Mouse (Mus musculus) ZHBTc4 (cell line): ENCODE data around the gene Msi2.

ENCODE experiments used
- DNase-seq: peaks from one replicate; pipeline ENCODE4 v3.0.0-alpha.2; 2011; ENCODE audit warnings: low read depth, low spot score

Msi2 gene

DNA sequence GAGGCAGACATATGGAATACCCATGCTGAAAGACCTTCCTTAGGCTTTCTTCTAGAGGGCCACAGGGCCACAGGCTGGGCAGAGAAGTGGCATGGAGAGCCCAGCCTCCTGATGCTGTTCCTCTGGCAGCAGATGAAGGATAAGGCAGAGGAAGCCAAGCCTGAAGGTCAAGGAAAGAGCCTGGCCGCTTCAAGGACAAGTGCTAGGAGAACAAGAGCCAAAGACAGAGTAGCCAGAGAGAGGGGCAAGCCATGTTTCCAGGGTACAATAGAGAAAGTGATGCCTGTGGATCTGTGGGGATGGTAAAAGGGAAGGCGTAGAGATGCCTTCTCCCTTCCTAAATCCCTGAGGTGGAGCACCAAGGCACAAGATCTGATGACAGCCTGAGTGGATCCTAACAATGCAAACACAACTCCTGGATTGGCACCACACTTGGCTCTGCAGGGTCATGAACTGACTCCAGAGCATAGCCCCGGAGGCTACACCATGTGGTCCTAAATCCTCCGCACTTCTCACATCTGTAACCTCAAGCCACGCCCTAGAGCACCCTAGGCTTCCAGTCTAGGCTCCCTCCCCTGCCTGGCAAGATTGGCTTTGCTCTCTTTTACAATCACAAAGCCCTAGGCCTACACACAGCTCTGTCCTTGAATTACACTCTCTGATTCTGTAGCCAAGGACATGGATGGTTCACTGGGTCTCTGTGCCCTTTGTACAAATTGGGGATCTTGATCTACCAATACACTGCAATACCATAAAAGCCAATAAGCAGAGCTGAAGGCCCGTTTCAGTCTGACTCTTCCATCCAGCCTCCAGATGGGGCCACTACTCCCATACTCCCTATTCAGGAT, 202.4 kb downstream of the Msi2 start:
- peak; percentile 43 for DNase-seq

GRCm38 (mm10) chr11:88515267-88515666, 203.0 kb downstream of the Msi2 start:
- DNase-seq: no peak

GRCm38 (mm10) chr11:88514151-88514926, 204.0 kb downstream of the Msi2 start:
- DNase-seq: no peak

DNA sequence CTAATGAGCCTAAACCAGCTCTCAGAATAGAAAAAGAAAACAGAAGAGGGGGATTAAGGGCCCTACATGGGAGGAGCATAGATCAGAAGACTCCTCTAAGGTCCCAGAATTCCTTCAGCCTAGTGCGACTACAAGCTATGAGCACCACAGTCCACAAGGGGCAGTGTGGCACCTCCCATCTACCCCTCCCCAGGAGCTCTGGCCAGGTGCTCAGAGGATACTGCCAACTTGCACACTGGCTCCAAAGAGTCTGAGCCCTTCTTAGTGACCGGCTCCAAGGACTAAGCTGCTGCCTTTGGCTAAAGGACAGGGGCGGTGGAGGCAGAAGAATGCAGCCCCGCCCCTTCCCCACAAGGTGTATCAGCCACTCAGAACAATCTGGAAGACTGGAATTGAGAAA, 205.7 kb downstream of the Msi2 start:
- peak; percentile 89 for DNase-seq

GRCm38 (mm10) chr11:88510282-88510850, 207.9 kb downstream of the Msi2 start:
- no peak for DNase-seq

DNA sequence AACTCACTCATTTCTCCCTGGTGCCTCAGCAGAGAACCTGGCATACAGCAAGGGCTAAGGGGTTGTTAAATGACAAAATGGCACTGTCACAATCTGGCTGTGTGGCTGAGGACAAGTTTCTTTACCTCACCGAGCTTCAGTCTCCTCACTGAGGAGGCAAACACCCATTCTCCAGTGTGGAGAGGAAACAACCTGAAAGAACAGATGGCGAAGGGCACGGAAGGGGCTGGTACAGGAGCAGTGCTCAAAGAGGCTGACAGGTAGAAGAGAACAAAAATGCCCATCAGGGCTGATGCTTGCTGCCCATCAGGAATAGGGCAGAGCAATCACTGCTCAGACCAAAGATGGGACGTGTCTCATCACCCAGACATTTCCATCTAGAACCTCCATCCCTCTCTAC, 208.8 kb downstream of the Msi2 start:
- no peak for DNase-seq

DNA sequence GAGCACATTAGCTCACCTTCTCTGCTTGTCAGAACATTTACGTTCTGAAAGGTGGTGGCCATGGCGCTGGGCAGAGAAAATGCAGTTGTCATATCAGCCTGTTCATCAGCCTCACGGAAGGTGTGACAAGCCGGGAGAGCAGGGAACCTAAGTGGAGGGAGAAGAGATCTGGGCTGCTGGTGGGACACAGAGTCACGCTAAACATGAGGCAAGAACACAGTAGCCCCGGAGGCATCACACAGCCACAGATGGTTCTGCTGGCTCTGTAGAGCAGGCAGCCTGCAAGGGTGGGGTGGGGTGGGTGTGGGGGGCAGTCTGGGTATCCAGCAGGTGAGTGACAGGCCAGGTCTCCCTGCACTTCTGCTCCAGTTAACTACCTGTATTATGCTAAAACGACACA, 210.2 kb downstream of the Msi2 start:
- no peak for DNase-seq

GRCm38 (mm10) chr11:88506544-88507419, 211.5 kb downstream of the Msi2 start:
- DNase-seq: no peak

GRCm38 (mm10) chr11:88506109-88506508, 212.2 kb downstream of the Msi2 start:
- DNase-seq: no peak

- no peak for DNase-seq
These were observed 215.7 kb downstream of the Msi2 start for GRCm38 (mm10) chr11:88502566-88502965.

GRCm38 (mm10) chr11:88498491-88498890, 219.8 kb downstream of the Msi2 start:
- DNase-seq: peak; percentile 92

- DNase-seq: no peak
These were observed 221.9 kb downstream of the Msi2 start for GRCm38 (mm10) chr11:88496460-88496859.

- DNase-seq: no peak
These were observed 222.6 kb downstream of the Msi2 start for GRCm38 (mm10) chr11:88495759-88496158.

- DNase-seq: no peak
These were observed 223.3 kb downstream of the Msi2 start for GRCm38 (mm10) chr11:88495018-88495417.

GRCm38 (mm10) chr11:88493795-88494559, 224.3 kb downstream of the Msi2 start:
- no peak for DNase-seq

- no peak for DNase-seq
These were observed 225.7 kb downstream of the Msi2 start for GRCm38 (mm10) chr11:88492585-88492984.

DNA sequence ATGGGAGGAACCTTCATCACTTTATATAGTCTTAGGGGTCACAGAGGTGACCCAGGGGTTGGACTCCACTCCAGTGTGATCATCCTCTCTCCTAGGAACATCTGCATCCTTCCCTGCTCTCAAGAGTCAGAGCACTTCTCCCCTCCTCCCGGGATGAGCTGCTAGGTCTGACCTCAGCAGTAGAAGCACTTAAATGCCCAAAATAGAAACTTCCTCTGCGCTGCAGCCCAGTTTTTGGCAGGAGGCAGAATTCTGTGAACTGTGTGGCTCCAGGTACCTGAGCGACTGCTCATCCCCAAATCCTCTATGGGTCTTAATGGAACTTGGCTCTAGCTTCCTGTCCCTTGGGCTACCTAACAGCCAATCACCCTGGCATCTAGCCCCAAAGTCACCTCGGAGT, 228.3 kb downstream of the Msi2 start:
- DNase-seq: no peak

DNA sequence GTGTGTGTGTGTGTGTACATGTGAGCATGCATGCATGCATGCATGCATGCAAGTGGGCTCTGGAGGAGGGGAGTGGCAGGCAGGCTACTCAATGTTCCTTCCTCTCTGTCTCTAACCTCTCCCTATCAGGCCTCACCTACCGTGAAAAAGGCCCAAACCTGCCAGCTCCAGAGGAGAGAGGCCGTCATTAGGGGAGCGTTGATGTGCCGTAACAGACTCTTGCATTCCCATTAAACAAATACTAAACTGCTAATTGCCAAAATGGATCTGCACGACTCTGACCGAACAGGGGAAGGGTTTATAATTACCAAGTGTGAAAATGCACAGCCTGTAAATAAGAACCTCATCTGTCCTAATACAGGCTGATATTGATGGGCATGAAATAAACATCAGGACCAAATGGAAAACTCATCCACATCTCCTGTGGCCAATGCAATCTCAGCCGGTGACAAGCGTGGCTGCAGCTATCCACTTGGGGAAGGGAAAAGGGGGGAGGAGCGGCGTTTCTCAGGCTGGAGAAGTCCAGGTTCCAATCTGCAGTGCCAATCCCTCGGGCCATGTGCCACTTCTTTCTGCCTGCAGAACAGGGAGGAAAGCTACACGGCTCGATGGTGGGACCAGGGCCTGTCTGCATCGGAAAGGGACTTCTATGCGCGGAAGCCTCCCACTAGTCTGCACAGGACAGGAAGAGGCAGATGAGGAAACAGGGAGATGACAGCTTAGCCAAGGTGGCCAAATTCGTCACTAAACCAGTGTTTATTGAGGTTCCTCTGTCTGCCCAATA, 229.2 kb downstream of the Msi2 start:
- DNase-seq: no peak

DNA sequence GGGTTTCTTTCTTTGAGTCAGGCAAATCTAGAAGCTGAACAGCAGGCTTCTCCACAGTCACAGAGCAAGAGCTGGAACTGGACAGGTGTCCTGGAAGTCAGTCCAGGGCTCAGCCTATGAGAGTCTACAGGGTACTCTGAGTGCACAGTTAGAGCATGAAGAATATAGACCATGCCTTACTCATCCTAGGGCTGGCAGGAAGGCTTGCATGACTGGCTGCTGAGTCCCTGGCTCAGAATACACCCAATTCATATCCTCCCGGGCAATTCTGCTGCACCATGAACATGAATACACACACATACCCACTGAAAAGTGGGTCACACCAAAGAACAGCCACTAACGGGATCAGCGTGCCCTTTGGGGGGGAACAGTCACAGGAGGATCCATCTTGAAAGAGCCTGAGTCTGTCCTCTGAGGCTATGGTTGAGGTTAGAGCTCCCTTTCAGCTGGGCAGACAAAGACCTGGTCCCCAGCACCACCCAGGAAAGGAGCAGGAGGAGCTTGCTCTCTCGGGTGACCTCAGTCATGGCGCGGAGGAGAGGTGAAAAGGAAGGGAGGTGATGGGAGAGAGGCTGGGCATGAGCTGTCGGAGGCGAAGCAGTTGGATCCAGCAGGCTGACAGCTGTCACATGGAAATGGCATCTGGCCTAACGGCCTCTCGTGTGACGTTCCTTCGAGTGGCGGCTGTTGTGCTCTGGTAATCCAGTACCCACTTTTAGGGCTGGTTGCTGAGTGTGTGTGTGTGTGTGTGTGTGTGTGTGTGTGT, 230.0 kb downstream of the Msi2 start:
- no peak for DNase-seq
